13 mouse cellular contexts compared by ENCODE assay signal in the genomic region with DNA sequence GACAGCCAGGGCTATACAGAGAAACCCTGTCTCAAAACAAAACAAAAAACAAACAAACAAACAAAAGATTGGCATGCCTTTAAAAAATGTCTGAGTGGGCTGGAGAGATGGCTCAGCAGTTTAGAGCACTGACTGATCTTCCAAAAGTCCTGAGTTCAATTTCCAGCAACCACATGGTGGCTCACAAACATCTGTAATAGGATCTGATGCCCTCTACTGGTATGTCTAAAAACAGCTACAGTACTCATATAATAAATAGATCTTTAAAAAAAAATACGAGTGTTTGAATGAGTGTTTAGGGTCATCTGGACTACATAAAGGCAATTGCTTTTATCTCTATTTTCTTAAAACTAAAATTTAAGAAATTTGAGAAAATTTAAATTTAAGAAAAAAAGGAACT. TPM values are rescaled to one million over a fixed set of nuclear protein-coding genes. Genes with fewer than 3 reads are reported as not detected.
DNase-seq lines count a peak whose midpoint lies in the region; ATAC-seq and TF ChIP-seq lines count a peak whose summit lies in the region.
"Had no signal": no experiment of that assay in that cellular context is flagged by ENCODE, and none has a peak within 500 bp of the region (broad histone marks: within the 10 kb centered on the region; RNA-seq: fewer than 3 reads in every experiment).

No protein-coding gene starts in this region.

- intact Hi-C loops in heart, adult 2 months (cut with DNase I), result no loop called here

- no peak overlapping the region for H3K27ac ChIP-seq in heart, adult 2 months
- no peak overlapping the region for H3K27ac ChIP-seq in lung, postnatal 0 days (ENCODE audit: low read length)
- no peak overlapping the region for H3K27ac ChIP-seq in ES-E14 (ENCODE audit: insufficient read depth, low read depth, low read length, poor library complexity, severe bottlenecking)
- no peak overlapping the region for H3K27ac ChIP-seq in embryonic facial prominence, embryonic 14.5 days (replicated peaks; ENCODE audit: low read depth, low read length)
- no peak overlapping the region for H3K27ac ChIP-seq in hindbrain, embryonic 12.5 days
- H3K27ac ChIP-seq: embryonic facial prominence, embryonic 15.5 days; limb, embryonic 13.5 days had no signal

- no peaks in the 10 kb centered on the region for H3K9me3 ChIP-seq in lung, postnatal 0 days (ENCODE audit: low read length)
- no peaks in the 10 kb centered on the region for H3K9me3 ChIP-seq in ES-E14 (ENCODE audit: control insufficient read depth, insufficient read depth, low read depth, low read length)
- H3K9me3 ChIP-seq in embryonic facial prominence, embryonic 14.5 days (ENCODE audit: control insufficient read depth, low read length), result no peaks in the 10 kb centered on the region
- no peaks in the 10 kb centered on the region for H3K9me3 ChIP-seq in hindbrain, embryonic 12.5 days (replicated peaks)
- H3K9me3 ChIP-seq: embryonic facial prominence, embryonic 15.5 days; limb, embryonic 13.5 days had no signal

- H3K4me1 ChIP-seq in heart, adult 2 months (ENCODE audit: control insufficient read depth, insufficient read depth, low read length), result no peaks in the 10 kb centered on the region
- H3K4me1 ChIP-seq in lung, postnatal 0 days (ENCODE audit: insufficient read depth, low read depth, low read length), result no peaks in the 10 kb centered on the region
- peaks cover 9 to 16% of the 10 kb centered on the region in 2 experiments for H3K4me1 ChIP-seq in ES-E14 (ENCODE audit: control insufficient read depth in 2 of 2, insufficient read depth in 2 of 2, low read length in 2 of 2, poor library complexity in 1 of 2)
- H3K4me1 ChIP-seq in embryonic facial prominence, embryonic 14.5 days (ENCODE audit: control insufficient read depth, insufficient read depth, low read length), result no peaks in the 10 kb centered on the region
- H3K4me1 ChIP-seq in hindbrain, embryonic 12.5 days, result peaks cover 8% of the 10 kb centered on the region; the same call in 1 of the 2 replicates
- H3K4me1 ChIP-seq: embryonic facial prominence, embryonic 15.5 days had no signal

- TF ChIP-seq CTCF in heart, adult 2 months (IDR thresholded peaks at IDR 0.05), result peak; percentile 66
- peak; percentile 55 for TF ChIP-seq CTCF in lung, postnatal 0 days (IDR thresholded peaks at IDR 0.05)

- no peak for DNase-seq in heart, adult 2 months
- no peak for DNase-seq in heart, adult 11 months
- peak; percentile 32 for DNase-seq in lung, postnatal 0 days (ENCODE audit: low spot score)
- DNase-seq in lung, postnatal 4 days, result no peak
- DNase-seq in ES-E14 (ENCODE audit: low read depth, low spot score), result no peak
- peak; percentile 33 for DNase-seq in embryonic facial prominence, embryonic 14.5 days (ENCODE audit: low spot score)
- DNase-seq in layer of hippocampus, postnatal 36 days, result no peak
- DNase-seq: cerebellum, adult 9-11 months; heart, postnatal 10 days; kidney, adult 11 months had no signal

- TF ChIP-seq EP300 in heart, adult 2 months (IDR thresholded peaks at IDR 0.05; ENCODE audit: insufficient read depth, low read depth, low read length), result no peak
- TF ChIP-seq EP300 in lung, postnatal 0 days (IDR thresholded peaks at IDR 0.05), result no peak

- no peaks in the 10 kb centered on the region for H3K27me3 ChIP-seq in heart, adult 2 months (ENCODE audit: control insufficient read depth, insufficient read depth, low read length)
- H3K27me3 ChIP-seq in lung, postnatal 0 days (replicated peaks; ENCODE audit: insufficient read depth, low read length), result no peaks in the 10 kb centered on the region
- no peaks in the 10 kb centered on the region for H3K27me3 ChIP-seq in embryonic facial prominence, embryonic 14.5 days (replicated peaks; ENCODE audit: control insufficient read depth, insufficient read depth, low read length)
- no peaks in the 10 kb centered on the region for H3K27me3 ChIP-seq in hindbrain, embryonic 12.5 days
- H3K27me3 ChIP-seq: embryonic facial prominence, embryonic 15.5 days; limb, embryonic 13.5 days had no signal

- in situ Hi-C loops in ES-E14 (cut with MboI; ENCODE audit: low sequenced_read_pairs in 2 of 2, unreplicated experiment in 2 of 2), result loop anchor here in 1 of 2 experiments (10.0 kb wide), 1 partner anchor 233 kb away; no protein-coding TSS in a partner anchor

- no peak for TF ChIP-seq POLR2A in heart, adult 2 months (IDR thresholded peaks at IDR 0.05; ENCODE audit: insufficient read depth, low read depth, low read length)

- no peak overlapping the region for H3K9ac ChIP-seq in heart, adult 2 months (ENCODE audit: low read depth, low read length)
- H3K9ac ChIP-seq in lung, postnatal 0 days (replicated peaks; ENCODE audit: low read depth), result no peak overlapping the region
- no peak overlapping the region for H3K9ac ChIP-seq in ES-E14 (ENCODE audit: insufficient read depth, low read depth, low read length, poor library complexity, severe bottlenecking)
- no peak overlapping the region for H3K9ac ChIP-seq in embryonic facial prominence, embryonic 14.5 days (ENCODE audit: low read depth, low read length)
- H3K9ac ChIP-seq in hindbrain, embryonic 12.5 days, result no peak overlapping the region
- H3K9ac ChIP-seq: embryonic facial prominence, embryonic 15.5 days; limb, embryonic 13.5 days had no signal

- H3K36me3 ChIP-seq in heart, adult 2 months (ENCODE audit: control insufficient read depth, insufficient read depth, low read length), result peaks cover 2% of the 10 kb centered on the region
- peaks cover 19% of the 10 kb centered on the region for H3K36me3 ChIP-seq in lung, postnatal 0 days (ENCODE audit: insufficient read depth, low read length)
- H3K36me3 ChIP-seq in ES-E14 (ENCODE audit: control insufficient read depth, insufficient read depth, low read length, poor library complexity, severe bottlenecking), result peaks cover 18% of the 10 kb centered on the region
- H3K36me3 ChIP-seq in embryonic facial prominence, embryonic 14.5 days (ENCODE audit: control insufficient read depth, insufficient read depth, low read length), result peaks cover 70% of the 10 kb centered on the region
- peaks cover 45% of the 10 kb centered on the region for H3K36me3 ChIP-seq in hindbrain, embryonic 12.5 days

- no peaks in the 10 kb centered on the region for H3K79me2 ChIP-seq in heart, adult 2 months (replicated peaks; ENCODE audit: control insufficient read depth, insufficient read depth, low read length)

- ATAC-seq in lung, postnatal 0 days, result no peak
- no peak for ATAC-seq in embryonic facial prominence, embryonic 14.5 days (ENCODE audit: low read depth)
- ATAC-seq in hindbrain, embryonic 12.5 days (ENCODE audit: low FRiP score), result no peak

- H3K4me2 ChIP-seq in lung, postnatal 0 days (replicated peaks; ENCODE audit: low read depth, low read length), result no peak overlapping the region
- no peak overlapping the region for H3K4me2 ChIP-seq in embryonic facial prominence, embryonic 14.5 days (ENCODE audit: low read depth, low read length)
- no peak overlapping the region for H3K4me2 ChIP-seq in hindbrain, embryonic 12.5 days (replicated peaks)
- H3K4me2 ChIP-seq: embryonic facial prominence, embryonic 15.5 days; limb, embryonic 13.5 days had no signal

- 31% methylated on average over 1 of the region's 1 CpGs for WGBS in heart, adult 2 months
- WGBS in lung, postnatal 0 days, result 31% methylated on average over 1 of the region's 1 CpGs
- WGBS in embryonic facial prominence, embryonic 14.5 days, result 63% methylated on average over 1 of the region's 1 CpGs
- WGBS in hindbrain, embryonic 12.5 days, result 87% methylated on average over 1 of the region's 1 CpGs

- no peak overlapping the region for H3K4me3 ChIP-seq in heart, adult 2 months
- no peak overlapping the region for H3K4me3 ChIP-seq in lung, postnatal 0 days (ENCODE audit: low read depth, low read length)
- H3K4me3 ChIP-seq in ES-E14 (ENCODE audit: insufficient read depth in 1 of 2, low read depth in 1 of 2, low read length in 2 of 2, poor library complexity in 1 of 2, severe bottlenecking in 1 of 2), result no peak overlapping the region
- no peak overlapping the region for H3K4me3 ChIP-seq in embryonic facial prominence, embryonic 14.5 days (ENCODE audit: low read depth, low read length)
- no peak overlapping the region for H3K4me3 ChIP-seq in hindbrain, embryonic 12.5 days
- H3K4me3 ChIP-seq: embryonic facial prominence, embryonic 15.5 days; limb, embryonic 13.5 days had no signal

TF ChIP-seq in ES-E14, 5 proteins besides CTCF, POLR2A, EP300 and RAD21:
- TF ChIP-seq ZNF384 (IDR thresholded peaks at IDR 0.05; ENCODE audit: low read depth, low read length) (0 out of 2 replicates have a peak, but pooled peaks have one; percentile 18), ZC3H11A (IDR thresholded peaks at IDR 0.05; ENCODE audit: borderline replicate concordance, low read depth, low read length) (no peak), MAFK (IDR thresholded peaks at IDR 0.05; ENCODE audit: insufficient read depth, low read depth, low read length) (no peak), CHD2 (IDR thresholded peaks at IDR 0.05; ENCODE audit: low read depth, low read length) (no peak), HCFC1 (IDR thresholded peaks at IDR 0.05; ENCODE audit: borderline replicate concordance, insufficient read depth, low read length) (no peak)

RNA-seq across cellular contexts. Expression of a gene that starts 45.2 kb away (rescaled TPM):
- total RNA-seq in heart, adult 2 months (2021), result 10 to 100 TPM; 71.7 to 75.8 TPM
- 18.1 and 34.5 TPM in 2 replicates for polyA plus RNA-seq in heart, adult 2 months (2012; rRNA removed)
- 93.1 and 103 TPM in 2 replicates for polyA plus RNA-seq in lung, postnatal 0 days (2015; fragmentation: Nextera tagmentation; extraction: Ambion mirVana)
- total RNA-seq in ES-E14 (2012; rRNA removed), result 70.3 and 107 TPM in 2 replicates
- polyA plus RNA-seq in embryonic facial prominence, embryonic 14.5 days (2014; fragmentation: Nextera tagmentation; extraction: Ambion mirVana), result 66.6 and 67.3 TPM in 2 replicates
- 153 and 160 TPM in 2 replicates for polyA plus RNA-seq in hindbrain, embryonic 12.5 days (2016; fragmentation: Nextera tagmentation; extraction: Ambion mirVana)
- 100 to 1,000 TPM; 341 to 358 TPM for total RNA-seq in layer of hippocampus, postnatal 36 days (2021)

Comparison
In these comparisons a context has a peak if more than half of its experiments do, and no peak if none do; other contexts are left out.
1. DNase-seq: peak in lung, postnatal 0 days (single experiment) and embryonic facial prominence, embryonic 14.5 days (single experiment); none in heart, adult 2 months (0 of 2), heart, adult 11 months (single experiment), lung, postnatal 4 days (0 of 2), ES-E14 (single experiment) and layer of hippocampus, postnatal 36 days (0 of 2).